Comparison of ENCODE assay signal across 18 mouse cellular contexts in genomic region chr1:58460566-58460965, GRCm38 (mm10).
"Had no signal": no experiment of that assay in that cellular context is flagged by ENCODE, and none has a peak within 500 bp of the region (broad histone marks: within the 10 kb centered on the region; RNA-seq: fewer than 3 reads in every experiment).

No protein-coding gene starts in this region.

- H3K4me1 ChIP-seq: limb, embryonic 10.5 days; limb, embryonic 13.5 days; liver, embryonic 13.5 days; midbrain, embryonic 12.5 days; midbrain, embryonic 15.5 days; neural tube, embryonic 12.5 days; neural tube, embryonic 15.5 days had no signal

- H3K27ac ChIP-seq: kidney, postnatal 0 days; layer of hippocampus, adult 2 months; limb, embryonic 10.5 days; limb, embryonic 13.5 days; liver, embryonic 13.5 days; macrophage; midbrain, embryonic 12.5 days; midbrain, embryonic 15.5 days; neural tube, embryonic 12.5 days; neural tube, embryonic 15.5 days had no signal

- DNase-seq: kidney, postnatal 25 days; layer of hippocampus, adult 9-11 months; liver; liver, embryonic 13.5 days; liver, postnatal 0 days; lung, embryonic 14.5 days; right cerebral cortex, postnatal 25 days; thymus, adult 18-20 months; thymus, postnatal 36 days had no signal

- H3K4me3 ChIP-seq: layer of hippocampus, adult 2 months; limb, embryonic 10.5 days; limb, embryonic 13.5 days; liver, embryonic 13.5 days; midbrain, embryonic 12.5 days; midbrain, embryonic 15.5 days; neural tube, embryonic 12.5 days; neural tube, embryonic 15.5 days had no signal
